Mouse (Mus musculus) spleen, embryonic (tissue): Measurements from ENCODE around the gene Alkbh7.

ENCODE experiments used
- CTCF ChIA-PET: fragments of 350-600 bp; sonication (Branson Sonifier 250); formaldehyde crosslinking; loops from one replicate; lab custom pipeline; 2022; lab: Charles Lee

The Alkbh7 gene

GRCm38 (mm10) chr17:57029691-57030090 is 32.6 kb downstream of the Alkbh7 start:
- CTCF ChIA-PET, result no interaction called here

GRCm38 (mm10) chr17:57030931-57031660 is 34.0 kb downstream of the Alkbh7 start, which contains the start of gene Khsrp:
Gene Khsrp (minus strand): TSS chr17:57031522.
- CTCF ChIA-PET, result no interaction called here

- CTCF ChIA-PET, result no interaction called here
These were observed 34.7 kb downstream of the Alkbh7 start for GRCm38 (mm10) chr17:57031661-57032420.

- CTCF ChIA-PET, result no interaction called here
These were observed 35.7 kb downstream of the Alkbh7 start for GRCm38 (mm10) chr17:57032854-57033253.

- CTCF ChIA-PET, result no interaction called here
These were observed 41.8 kb downstream of the Alkbh7 start for GRCm38 (mm10) chr17:57038978-57039377.

DNA sequence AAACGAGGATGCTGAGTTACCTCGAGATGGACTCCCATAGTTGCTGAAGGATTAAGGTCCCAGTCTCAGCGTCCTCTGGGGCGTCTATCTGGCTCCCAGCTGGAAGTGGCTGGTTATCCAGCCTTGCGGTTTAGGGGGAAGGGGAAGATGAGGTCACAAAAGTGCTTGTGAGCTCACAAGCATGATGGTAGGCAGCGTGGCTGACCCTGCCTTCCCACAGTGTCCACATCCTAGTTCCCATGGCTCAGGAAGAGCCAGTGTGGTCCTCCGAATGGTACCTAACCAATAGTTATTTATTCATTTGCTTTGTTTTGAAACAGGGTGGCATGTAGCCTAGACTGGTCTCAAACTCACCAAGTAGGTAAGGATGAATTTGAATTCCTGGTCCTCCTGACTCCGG is 44.4 kb downstream of the Alkbh7 start, which contains the start of gene Slc25a41:
Gene Slc25a41 (minus strand): TSS at position 101 of the 400 bp plus-strand sequence.
- CTCF ChIA-PET, result no interaction called here

DNA sequence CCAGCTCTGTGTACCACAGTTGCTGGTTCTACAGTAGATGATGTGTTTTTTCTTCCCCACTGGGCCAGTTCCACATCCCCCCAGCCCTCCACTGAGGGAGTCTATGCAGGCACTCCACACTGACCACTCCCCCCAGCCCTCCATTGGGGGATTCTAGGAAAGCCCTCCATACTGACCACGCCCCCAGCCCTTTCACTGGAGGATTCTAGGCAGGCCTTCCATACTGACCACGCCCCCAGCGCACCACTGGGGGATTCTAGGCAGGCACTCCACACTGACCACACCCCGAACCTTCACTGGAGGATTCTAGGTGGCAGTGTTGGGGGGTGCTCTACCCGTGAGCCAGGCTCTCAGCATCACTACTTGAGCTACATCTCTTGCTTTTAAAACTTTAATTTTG is 50.3 kb downstream of the Alkbh7 start:
- CTCF ChIA-PET, result no interaction called here

- CTCF ChIA-PET, result no interaction called here
These were observed 51.7 kb downstream of the Alkbh7 start for GRCm38 (mm10) chr17:57048816-57049215.
